Mouse (Mus musculus) G1E (cell line): ENCODE measurements around the gene Vipas39. TPM values are rescaled to one million over a fixed set of nuclear protein-coding genes. Genes with fewer than 3 reads are reported as not detected.
"Not testable (repeated sequence)": the region's sequence is repeated elsewhere in the genome, so short reads cannot be mapped to it uniquely, and the experiment has no call there.

Source experiments
- ATAC-seq: 2 replicates; pipeline ENCODE4 v1.8.0; 2016; ENCODE audit warnings: mild to moderate bottlenecking; ENCODE audit not compliant: insufficient number of reproducible peaks, poor library complexity, low FRiP score, severe bottlenecking; ENCODE audit errors: extremely low read depth
- DNase-seq: peaks from one replicate; pipeline ENCODE4 v3.0.0; 2012; ENCODE audit warnings: low spot score
- H3K27me3 ChIP-seq: 2 replicates; pipeline ENCODE4 v1.6.1; 2012; ENCODE audit warnings: mild to moderate bottlenecking, low read length, inconsistent platforms; ENCODE audit not compliant: insufficient read depth
- H3K36me3 ChIP-seq: replicated peaks from 2 replicates; pipeline ENCODE3; 2012; ENCODE audit warnings: mild to moderate bottlenecking, inconsistent platforms
- H3K4me1 ChIP-seq: 2 replicates; pipeline ENCODE4 v1.6.1; 2012; ENCODE audit warnings: low read depth, low read length, inconsistent platforms, mixed read lengths; ENCODE audit not compliant: insufficient read depth
- H3K4me3 ChIP-seq: 2 replicates; pipeline ENCODE4 v1.5.1; 2012; ENCODE audit warnings: low read depth, mild to moderate bottlenecking, inconsistent platforms, low read length, moderate library complexity, mixed read lengths
- H3K9me3 ChIP-seq: replicated peaks from 2 replicates; pipeline ENCODE4 v1.6.1; 2012; ENCODE audit warnings: inconsistent platforms
- CTCF ChIP-seq: IDR thresholded peaks from 2 replicates; pipeline ENCODE4 v1.5.1; 2012; ENCODE audit warnings: low read depth, low read length, inconsistent platforms, mixed read lengths
- GATA1 ChIP-seq: IDR thresholded peaks from 2 replicates; pipeline ENCODE4 v1.6.1; 2012; ENCODE audit warnings: borderline replicate concordance, low read length, inconsistent platforms, mixed read lengths
- GATA2 ChIP-seq: IDR thresholded peaks from 2 replicates; pipeline ENCODE4 v1.6.1; 2012; ENCODE audit warnings: low read depth, low read length, inconsistent platforms, borderline replicate concordance
- POLR2AphosphoS5 ChIP-seq: IDR thresholded peaks from 2 replicates; pipeline ENCODE4 v1.6.1; 2012; ENCODE audit warnings: low read depth, low read length, inconsistent platforms; ENCODE audit not compliant: insufficient replicate concordance
- TAL1 ChIP-seq: conservative IDR thresholded peaks from 2 replicates; pipeline ENCODE4 v1.6.1; 2012; ENCODE audit warnings: low read depth, low read length, inconsistent platforms, mixed read lengths
- polyA plus RNA-seq: library from polyadenylated mRNA; stranded (reverse); fragments of >175 nt; gene quantifications from 2 replicates; pipeline ENCODE4 v1.2.3, GENCODE M21; 2012
- total RNA-seq, 2 experiments: library from RNA; stranded (forward) in 1 of 2; stranded (reverse) in 1 of 2; fragments of 200-1000 nt in 1 of 2; fragments of >200 nt in 1 of 2; fragmentation: Nextera tagmentation in 1 of 2; gene quantifications; 2 replicates each; pipeline ENCODE4 v1.2.3; 2014 to 2017

Vipas39 gene
- total and polyA plus RNA-seq, 3 experiments = 1.2 to 42.4 (median 31.6) TPM

DNA sequence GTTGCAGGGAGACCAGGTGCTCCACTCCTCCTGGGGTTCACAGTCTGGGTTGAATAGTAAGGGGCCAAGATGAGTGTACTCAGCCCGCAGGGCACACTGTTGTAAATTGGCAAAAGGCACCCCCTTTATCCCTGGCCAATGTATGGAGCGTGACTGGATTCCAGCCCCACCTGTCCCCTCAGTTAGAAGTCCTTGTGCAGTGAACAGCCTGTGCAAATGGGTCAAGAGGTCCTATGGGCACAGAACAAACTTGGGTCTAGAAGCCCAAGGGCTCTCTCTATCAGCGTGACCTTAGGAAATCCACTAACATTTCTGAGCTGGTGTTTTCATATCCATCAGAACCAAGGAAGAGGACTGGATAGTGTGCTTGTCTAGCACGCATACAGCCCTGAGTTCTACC, 16.7 kb upstream of the Vipas39 start:
- ATAC-seq (no peak), DNase-seq (no peak)
- Histone ChIP-seq H3K27me3 (peaks cover 56% of the 10 kb centered on the region), H3K36me3 (peaks cover 10% of the 10 kb centered on the region), H3K9me3 (0 out of 2 replicates have a peak, but pooled peaks cover 3% of the 10 kb centered on the region), H3K4me1 (peaks cover 9% of the 10 kb centered on the region), H3K4me3 (no peak overlapping the region)
- no peak for TF ChIP-seq POLR2AphosphoS5
- no peak for TF ChIP-seq CTCF
- TF ChIP-seq TAL1 = no peak
- no peak for TF ChIP-seq GATA2
- TF ChIP-seq GATA1 = no peak

DNA sequence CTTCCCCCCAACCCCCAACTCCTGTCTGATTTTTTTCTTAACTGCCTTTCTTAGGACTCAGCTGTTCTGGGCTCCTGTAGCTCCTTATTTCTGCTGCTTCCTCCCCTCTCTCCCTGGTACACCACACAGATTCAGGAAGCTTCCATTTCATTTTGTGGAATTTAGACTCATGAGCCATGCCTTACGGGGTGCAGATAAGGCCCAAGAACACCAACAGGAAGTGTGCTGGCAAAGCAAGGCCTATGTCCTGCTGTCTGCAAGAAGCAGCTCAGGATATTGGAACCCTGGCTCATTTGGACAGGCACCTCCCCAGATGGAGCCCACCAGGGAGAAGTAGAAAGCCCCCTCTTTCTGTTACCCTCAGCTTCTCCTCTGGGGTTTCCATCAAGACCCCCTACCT, 15.7 kb upstream of the Vipas39 start:
- H3K4me1 ChIP-seq = peaks cover 10% of the 10 kb centered on the region
- peaks cover 19% of the 10 kb centered on the region for H3K36me3 ChIP-seq
- DNase-seq (no peak), ATAC-seq (no peak)
- peaks cover 48% of the 10 kb centered on the region for H3K27me3 ChIP-seq
- TF ChIP-seq GATA1 (no peak), CTCF (no peak), TAL1 (no peak), POLR2AphosphoS5 (no peak), GATA2 (no peak)
- H3K9me3 ChIP-seq = no peaks in the 10 kb centered on the region
- no peak overlapping the region for H3K4me3 ChIP-seq

DNA sequence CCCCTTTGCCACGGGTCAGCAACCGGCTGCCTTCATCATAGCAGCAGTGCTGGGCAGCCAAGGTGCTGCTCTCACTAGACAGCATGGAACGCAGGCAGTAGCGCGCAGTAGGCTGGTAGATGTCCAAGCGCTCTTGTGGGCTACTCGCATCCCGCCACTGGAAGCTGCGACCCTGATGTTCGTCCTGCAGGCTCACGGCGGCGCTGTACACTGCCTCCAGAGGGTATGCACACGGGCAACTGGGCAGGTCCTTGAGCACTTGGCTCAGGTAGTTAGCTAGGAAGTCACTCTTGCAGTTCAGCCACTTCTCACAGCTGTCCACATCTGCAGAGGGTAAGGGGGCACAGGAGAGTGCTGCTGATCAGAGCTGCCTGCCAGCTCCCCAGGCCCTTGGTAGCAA, 13.8 kb upstream of the Vipas39 start:
- peaks cover 35% of the 10 kb centered on the region for H3K27me3 ChIP-seq
- no peak for TF ChIP-seq GATA1
- no peak for TF ChIP-seq GATA2
- TF ChIP-seq CTCF = no peak
- no peak for TF ChIP-seq POLR2AphosphoS5
- TF ChIP-seq TAL1 = no peak
- ATAC-seq (no peak), DNase-seq (no peak)
- H3K9me3 ChIP-seq = no peaks in the 10 kb centered on the region
- peaks cover 29% of the 10 kb centered on the region for H3K4me1 ChIP-seq
- no peak overlapping the region for H3K4me3 ChIP-seq
- peaks cover 38% of the 10 kb centered on the region for H3K36me3 ChIP-seq

DNA sequence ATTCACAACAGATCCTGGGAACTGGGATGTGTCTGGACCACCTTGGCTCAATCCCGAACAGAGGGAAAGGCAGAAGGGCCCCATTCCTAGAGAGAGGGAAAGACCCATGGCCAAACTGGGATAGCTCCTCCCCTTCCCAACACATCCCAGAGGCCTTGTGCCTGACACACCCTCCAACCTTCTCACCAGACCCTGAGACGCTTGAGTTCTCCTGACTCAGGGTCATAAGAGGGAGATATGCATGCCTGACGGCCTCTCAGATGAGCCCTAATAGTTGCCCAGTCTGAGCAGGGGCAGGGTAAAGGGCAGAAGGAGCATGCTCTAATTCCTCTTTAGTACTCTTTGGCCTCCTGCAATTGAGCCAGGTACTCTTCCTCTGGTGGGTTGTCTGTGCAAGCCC, 13.3 kb upstream of the Vipas39 start:
- DNase-seq (no peak), ATAC-seq (no peak)
- H3K9me3 ChIP-seq = no peaks in the 10 kb centered on the region
- no peak for TF ChIP-seq TAL1
- no peak for TF ChIP-seq GATA2
- TF ChIP-seq GATA1 = no peak
- no peak for TF ChIP-seq POLR2AphosphoS5
- TF ChIP-seq CTCF = no peak
- H3K4me1 ChIP-seq = peaks cover 34% of the 10 kb centered on the region
- peaks cover 29% of the 10 kb centered on the region for H3K27me3 ChIP-seq
- H3K36me3 ChIP-seq = peaks cover 43% of the 10 kb centered on the region
- no peak overlapping the region for H3K4me3 ChIP-seq

DNA sequence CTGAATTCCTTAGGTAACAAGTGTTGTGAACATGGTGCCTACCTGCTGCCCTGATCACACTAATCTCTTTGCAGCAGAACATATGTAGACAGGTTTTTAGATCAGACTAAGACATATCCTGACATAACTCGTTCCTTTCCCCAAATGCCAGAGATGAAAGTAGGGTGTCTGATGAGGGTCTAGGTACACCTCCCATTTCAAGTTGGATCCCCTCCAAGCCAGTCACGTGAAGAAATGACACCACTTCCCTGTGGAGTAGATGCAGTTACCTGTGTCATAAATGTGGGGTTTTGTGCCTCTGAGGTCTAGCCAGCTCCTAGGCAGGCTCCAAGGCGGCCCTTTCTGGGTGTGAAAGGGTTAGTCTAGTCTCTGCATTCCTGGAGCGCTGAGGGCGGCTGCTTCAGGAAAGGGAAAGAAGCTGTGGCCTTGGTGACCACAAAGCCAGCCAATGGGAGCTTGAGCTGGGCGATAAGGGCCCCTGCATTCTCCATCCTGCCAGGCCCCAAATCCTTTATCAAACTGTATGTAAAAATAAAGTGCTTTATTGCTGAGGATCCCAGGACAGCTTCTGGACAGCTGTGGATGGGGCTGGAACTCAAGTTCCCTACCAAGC, 12.2 kb upstream of the Vipas39 start:
- peaks cover 44% of the 10 kb centered on the region for H3K4me1 ChIP-seq
- peaks cover 54% of the 10 kb centered on the region for H3K36me3 ChIP-seq
- ATAC-seq (no peak), DNase-seq (no peak)
- no peaks in the 10 kb centered on the region for H3K9me3 ChIP-seq
- peaks cover 19% of the 10 kb centered on the region; the same call in 1 of the 2 replicates for H3K27me3 ChIP-seq
- TF ChIP-seq POLR2AphosphoS5 (no peak), TAL1 (no peak), GATA2 (no peak), GATA1 (no peak), CTCF (no peak)
- H3K4me3 ChIP-seq = no peak overlapping the region

DNA sequence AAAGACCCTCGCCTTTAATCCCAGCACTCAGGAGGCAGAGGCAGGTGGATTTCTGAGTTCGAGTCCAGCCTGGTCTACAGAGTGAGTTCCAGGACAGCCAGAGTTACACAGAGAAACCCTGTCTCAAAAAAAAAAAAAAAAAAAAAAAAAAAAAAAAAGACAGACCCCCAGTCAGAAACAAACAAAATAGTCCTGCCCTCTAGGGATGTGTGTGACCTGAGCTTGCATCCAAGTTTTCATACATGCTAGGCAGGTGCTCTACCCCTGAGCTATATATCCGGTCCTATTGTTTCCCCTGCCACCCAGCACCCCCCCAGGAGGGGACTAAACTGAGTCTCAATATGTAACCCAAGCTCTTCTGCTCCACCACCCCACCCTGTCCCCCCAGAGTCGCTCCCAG, 11.2 kb upstream of the Vipas39 start:
- not testable (repeated sequence) for ATAC-seq, H3K9me3 ChIP-seq, H3K4me3 ChIP-seq, DNase-seq
- H3K27me3 ChIP-seq = peaks cover 14% of the 10 kb centered on the region; the same call in 1 of the 2 replicates
- peaks cover 63% of the 10 kb centered on the region for H3K36me3 ChIP-seq
- H3K4me1 ChIP-seq = peaks cover 52% of the 10 kb centered on the region
